Mouse (Mus musculus): ENCODE data around the gene Crybb1. TPM values are rescaled to one million over a fixed set of nuclear protein-coding genes. Genes with fewer than 3 reads are reported as not detected.

The Crybb1 gene
- total RNA-seq, 2 experiments from 2014 or later, result 2.5 to 2.9 TPM

DNA sequence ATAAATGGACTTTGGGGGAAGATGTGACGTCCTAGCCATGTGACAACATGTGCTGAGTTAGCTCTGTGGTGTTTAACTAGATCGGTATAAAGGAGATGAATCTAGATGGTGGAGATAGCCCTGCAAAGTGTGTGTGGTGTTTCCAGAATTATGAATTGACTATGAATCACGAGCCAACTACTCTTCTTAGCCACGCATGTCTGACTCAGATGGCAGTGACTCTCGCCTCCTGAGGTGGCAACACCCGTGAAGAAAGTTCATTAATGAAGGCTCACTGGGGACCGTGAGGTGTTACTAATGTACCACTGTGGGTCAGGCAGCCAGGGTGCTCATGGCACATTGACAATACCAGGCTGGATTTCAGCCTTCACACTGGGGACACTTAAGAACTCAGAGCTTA is 8.5 kb downstream of the Crybb1 start:
- intact Hi-C loops (cut with DNase I), result no loop called here
- DNase-seq (ENCODE audit: low spot score), result no peak

DNA sequence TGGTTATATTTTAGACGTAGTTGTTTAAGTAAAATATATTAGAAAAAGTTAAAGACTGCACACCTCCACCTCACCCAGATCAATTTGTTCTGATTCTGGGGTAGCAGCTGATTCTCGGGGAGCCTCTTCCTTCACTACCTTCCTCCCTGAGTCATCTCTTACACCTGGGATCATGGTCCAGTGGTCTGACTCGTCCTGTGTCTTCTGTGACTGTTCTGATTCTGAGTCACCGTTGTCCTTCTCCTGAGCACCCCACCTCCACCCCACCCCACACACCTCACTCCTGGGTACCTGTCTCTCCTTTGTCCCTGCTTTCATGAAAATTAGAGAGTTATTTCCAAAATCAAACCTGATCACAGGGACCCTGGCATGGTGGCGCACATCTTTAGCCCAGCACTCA is 9.5 kb downstream of the Crybb1 start:
- DNase-seq (ENCODE audit: low spot score), result no peak
- intact Hi-C loops (cut with DNase I), result no loop called here

DNA sequence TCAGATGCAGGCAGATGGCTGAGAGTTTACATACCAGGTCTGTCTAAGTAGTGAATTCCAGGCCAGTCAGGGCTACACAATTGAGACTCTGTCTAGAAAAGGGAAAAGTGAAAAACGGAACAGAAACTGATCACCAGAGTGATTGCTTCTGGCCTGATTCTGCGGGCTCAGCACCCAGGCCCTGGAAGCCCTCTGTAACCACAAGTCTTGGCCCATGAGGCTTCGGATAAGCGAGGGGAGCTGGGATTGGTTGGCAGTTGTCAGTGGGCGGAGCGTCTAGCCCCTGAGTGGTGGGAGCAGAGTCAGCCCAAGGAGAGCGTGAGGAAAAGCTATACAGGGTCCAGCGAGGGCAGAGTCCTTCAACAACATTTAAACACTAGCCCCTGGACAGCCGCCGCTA is 9.9 kb downstream of the Crybb1 start:
- DNase-seq (ENCODE audit: low spot score), result no peak
- intact Hi-C loops (cut with DNase I), result no loop called here

DNA sequence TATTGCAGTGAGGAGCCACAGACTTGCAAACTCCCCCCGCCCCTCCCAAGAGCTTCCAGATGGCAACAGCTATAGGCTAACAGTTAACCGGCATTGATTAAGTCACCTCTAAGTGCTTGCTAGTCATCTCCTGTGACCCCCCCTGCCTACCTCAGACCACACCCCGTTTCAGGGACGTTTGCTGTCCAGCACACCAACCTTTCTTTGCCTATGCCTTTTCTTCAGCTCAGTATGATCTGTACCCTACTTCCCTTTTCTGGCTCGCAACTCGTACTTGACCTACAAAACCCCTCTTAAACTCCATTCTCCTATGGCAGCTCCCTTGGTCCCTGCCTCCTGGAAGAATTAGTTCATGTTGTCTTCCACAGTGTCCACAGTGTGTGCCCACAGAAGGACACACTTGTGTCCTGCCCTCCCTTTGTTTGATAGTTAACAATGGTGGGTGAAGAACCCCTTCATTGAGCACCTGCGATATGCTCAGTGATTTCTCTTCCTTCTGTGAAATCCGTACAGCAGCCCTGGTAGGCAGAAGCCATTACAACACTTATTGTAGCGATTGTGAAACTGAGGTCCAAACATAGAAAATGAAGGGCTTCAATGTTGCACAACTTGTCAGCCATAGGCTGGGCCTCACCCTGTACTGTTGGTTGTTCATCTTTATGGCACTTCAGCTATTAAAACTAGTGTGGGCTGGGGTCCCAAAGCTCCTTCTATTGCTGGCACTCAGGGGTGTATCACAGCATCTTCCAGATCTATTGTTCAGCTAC is 10.6 kb downstream of the Crybb1 start:
- intact Hi-C loops (cut with DNase I), result no loop called here
- no peak for DNase-seq (ENCODE audit: low spot score)

DNA sequence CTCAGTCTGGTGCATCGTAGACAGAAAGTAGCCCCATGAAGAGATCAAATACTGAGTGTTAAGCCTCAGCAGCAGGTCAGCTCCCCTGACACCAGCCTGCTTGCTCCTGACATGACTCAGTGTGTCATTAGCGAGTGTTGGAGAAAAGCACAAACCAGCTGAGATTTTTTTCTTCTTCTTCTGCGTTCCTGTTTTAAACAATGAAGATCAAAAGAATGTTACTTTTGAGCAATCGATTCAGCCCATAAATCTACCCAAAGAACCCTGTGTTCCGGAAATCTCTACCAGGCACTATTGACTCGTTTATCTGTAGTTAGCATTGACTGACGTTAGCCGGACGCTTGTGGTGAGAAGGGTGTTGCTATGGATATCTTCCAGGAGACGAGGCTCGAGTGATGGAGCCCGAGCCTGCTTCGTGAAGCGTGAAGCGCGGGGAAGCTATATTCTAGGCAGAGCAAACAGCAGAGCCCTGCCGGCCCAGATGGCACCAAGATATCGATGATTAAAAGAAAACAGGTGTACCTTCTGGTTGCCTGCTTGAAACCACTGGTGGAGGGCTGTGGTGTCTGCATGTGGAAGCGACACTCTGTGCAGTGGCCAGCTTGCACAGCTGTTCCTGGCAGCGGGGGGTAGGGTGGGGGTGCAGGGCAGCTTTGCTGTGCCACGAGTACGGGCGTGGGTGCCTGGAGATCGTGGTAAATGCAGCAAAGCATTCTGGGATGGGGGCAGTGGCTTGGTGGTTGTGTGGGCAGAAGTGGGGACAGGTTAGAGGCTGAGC is 15.3 kb downstream of the Crybb1 start:
- intact Hi-C loops (cut with DNase I), result no loop called here
- no peak for DNase-seq (ENCODE audit: low spot score)

DNA sequence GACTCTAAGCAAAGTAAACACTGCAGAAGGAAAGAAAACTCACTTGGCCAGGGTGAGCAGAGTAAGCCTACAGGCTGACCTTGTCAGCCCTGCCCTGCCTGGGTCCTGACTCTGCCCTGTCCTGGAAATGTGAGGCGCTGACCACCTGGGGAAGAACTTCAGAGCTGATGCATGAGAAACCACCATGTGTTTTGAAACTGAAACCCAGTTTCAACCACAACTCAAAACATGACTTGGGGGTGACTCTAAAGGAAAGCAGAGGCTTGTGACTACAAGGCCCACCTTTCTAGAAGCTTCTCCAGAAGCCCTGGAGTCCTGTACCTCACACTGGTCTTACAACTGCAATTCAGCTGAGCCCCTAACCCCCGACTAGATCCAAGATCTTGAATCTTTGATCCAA is 17.3 kb downstream of the Crybb1 start:
- no peak for DNase-seq (ENCODE audit: low spot score)
- intact Hi-C loops (cut with DNase I), result no loop called here

DNA sequence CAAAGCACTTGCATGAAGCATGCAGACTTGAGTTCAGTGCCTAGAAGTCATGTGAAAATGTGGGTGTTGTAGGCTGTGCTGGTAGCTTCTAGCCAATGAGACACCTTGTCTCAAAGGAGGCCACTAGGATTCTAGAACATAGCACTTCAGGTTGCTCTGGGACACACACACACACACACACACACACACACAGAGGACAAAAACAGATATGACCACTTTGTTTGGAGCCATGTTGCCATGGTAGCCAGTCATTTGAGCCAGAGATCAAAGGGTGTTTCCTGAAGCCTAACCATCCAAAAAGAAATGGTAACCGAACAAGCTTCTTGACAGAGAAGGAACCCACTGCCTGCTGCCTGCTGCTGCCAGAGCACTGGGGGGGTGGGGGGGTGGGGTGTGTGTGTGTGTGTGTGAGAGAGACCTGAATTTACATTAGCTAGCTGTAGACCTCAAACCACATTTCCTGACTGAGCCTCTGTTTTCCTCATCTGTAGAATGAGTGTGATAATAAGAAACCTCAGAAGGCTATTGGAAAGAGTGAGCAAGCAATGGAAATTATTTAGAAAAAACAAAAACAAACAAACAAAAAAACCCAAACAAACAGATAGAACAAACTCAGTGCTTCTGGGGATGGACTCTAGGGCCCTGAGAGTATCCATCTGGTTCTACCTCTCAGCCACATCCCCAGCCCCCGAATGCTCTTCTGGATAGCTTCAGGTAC is 18.3 kb downstream of the Crybb1 start:
- intact Hi-C loops (cut with DNase I), result no loop called here
- no peak for DNase-seq (ENCODE audit: low spot score)

DNA sequence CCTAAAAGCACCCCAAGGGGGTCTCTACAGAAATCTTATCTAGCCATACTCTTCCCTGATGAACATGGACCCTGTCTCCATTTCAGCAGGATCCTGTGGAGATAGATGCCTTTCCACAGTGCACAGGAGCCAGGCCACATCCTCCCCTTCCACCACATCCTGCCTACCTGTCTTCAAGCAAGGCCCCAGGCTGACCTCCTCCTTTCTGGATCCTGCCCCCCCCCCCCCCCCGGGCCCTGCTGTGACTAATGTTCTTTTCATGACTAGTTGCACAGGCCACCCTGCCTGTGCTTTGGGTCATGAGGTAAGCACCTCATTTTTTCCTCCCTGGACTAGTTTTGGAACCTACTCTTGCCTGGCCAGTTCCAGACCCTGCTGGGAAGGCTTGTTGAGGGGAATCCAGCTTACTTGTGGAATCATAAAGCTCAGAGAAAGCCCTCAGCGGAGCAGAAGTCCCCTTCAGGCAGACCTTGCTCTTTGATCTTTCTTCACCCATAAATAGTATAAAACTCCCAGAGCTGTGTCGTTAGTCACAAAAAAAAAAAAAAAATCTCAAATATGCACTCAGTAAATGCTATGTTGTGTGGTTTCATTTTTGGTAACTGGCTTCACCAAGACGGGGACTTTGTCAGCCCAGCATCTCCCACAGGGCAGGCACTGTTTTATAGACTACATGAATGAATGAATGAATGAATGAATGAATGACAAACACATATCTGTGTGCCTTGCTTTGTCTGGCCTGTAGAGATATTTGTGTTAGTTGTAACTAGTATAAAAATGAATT is 19.6 kb downstream of the Crybb1 start:
- intact Hi-C loops (cut with DNase I), result loop anchor here (1.0 kb wide), 1 partner anchor 35 kb away; no protein-coding TSS in a partner anchor
- no peak for DNase-seq (ENCODE audit: low spot score)

DNA sequence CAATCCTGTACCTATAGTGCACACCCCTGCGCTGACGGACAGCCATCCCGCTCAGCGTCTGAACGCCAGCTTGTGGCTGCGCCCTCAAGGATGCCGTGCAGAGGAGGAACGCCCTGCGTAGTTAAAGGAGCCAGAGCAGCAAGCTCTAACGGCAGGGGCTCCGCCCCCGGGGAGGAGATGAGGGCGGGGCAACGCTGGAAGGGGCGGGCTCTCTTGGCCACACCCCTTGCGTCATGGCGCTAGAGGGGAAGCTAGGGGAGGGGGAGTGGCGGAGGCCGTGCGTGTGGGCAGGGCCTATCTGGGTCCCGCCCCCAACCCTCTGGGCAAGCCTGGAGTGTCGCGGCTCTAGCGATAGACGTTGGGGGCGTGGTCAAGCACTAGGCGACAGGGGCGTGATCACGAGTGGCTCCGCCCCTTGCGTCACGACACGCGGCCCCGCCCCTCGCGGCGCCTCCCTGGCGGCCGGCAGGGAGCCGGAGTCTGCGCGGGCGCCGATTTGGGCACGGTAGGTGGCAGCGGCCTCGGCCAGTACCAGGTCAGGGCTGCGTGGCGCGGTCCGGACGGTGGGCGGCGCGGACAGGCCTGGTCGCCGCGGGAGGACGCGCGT is 20.8 kb downstream of the Crybb1 start, which contains the start of gene Tpst2:
Tpst2 (plus strand) TSS at position 425 of the 607 bp plus-strand sequence.
- DNase-seq (ENCODE audit: low spot score), result peak; percentile 100
- intact Hi-C loops (cut with DNase I), result loop anchor here (2.0 kb wide), 1 partner anchor 48 kb away; no protein-coding TSS in a partner anchor

DNA sequence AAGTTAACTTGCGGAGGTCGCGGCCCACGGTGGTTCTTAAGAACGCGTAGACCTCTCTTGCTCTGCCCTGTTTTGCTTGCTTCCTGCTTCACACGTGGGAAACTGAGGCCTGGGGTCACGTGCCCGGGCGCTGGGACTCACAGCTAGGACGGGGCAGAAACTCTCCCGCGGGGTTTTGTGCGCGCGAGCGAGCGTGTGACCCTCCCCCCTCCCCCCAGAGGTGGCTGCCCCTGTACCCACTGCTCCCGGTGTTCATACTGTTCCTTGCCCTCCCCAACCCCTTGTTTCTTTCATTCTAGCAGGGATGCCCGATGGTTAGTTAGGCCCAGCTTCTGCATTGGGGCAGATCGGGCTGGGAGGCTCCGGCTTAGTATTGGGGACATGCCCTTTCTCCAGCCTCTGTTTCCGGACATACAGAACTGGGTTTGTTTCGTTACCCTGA is 21.3 kb downstream of the Crybb1 start:
- DNase-seq (ENCODE audit: low spot score), result no peak
- intact Hi-C loops (cut with DNase I), result loop anchor here (2.0 kb wide), 1 partner anchor 48 kb away; no protein-coding TSS in a partner anchor

DNA sequence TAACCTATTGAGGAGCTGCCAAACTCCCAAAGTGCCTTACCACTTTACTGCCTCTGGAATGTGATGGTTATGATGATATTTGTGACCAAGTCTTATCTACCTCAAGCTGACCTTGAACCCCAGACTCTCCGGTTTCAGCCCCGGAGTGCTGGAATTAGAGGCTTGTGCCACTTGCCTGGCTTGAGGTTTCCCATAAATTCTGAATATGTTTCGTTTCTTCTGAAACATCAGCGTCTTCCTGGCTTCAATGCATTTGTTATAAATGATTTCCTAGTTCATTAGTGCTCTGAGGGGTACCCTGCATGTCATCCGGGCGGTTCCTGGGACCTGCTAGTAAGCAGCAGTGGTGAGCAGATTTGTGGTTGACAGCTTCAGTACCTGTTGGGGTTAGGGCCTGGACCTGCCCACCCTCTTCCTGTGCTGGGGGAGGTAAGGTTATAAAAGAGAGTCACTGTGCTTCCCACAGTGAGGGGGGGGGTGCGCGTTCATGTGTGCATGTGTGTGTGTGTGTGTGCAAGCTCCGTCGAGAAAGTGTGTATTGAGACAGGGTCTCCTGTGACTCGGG is 22.4 kb downstream of the Crybb1 start:
- no peak for DNase-seq (ENCODE audit: low spot score)

DNA sequence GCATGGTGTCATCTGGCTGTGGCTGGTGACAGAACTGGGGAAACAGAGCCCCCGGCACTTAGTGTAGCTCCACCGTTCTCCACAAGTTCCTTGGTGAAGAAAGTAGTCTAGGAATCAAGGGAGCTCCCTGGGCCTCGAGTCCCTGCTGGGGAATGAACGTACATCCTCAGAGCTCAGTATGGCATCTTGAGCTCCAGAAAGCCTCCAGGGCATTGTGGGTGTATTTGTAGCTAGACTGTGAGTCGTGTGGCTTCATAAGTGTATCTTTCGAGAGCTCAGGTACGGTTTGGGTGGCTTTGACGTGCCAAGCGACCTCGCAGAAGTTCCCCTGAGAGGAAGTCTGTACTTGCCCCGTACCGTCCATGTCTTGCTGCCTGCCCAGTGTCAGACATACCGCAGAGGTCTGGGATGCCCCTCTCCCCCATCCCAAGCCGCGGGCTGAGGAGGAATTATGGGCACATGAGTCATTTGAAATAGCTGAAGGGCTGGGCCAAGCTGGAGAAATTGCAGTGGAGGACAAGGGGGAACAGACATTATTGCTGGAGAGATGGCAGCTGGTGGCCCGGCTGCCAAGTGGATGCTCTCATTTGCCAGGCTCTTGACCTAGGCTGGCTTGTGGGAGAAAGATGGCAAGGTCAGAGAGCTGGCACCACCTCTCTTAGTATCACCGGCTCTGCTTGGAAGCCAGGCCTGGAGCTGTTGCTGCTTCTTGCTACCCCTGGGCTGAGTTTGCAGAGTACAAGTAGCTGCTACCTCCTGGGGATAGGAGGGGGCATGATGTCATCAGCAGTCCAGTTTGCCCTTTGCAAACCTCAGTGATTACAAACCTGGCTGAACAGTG is 23.8 kb downstream of the Crybb1 start:
- DNase-seq (ENCODE audit: low spot score), result no peak
- intact Hi-C loops (cut with DNase I), result no loop called here

More for the DNA sequence above, 22.4 kb downstream of the Crybb1 start:
- intact Hi-C loops (cut with DNase I), result loop anchor here (2.0 kb wide), 1 partner anchor 47 kb away; no protein-coding TSS in a partner anchor

DNA sequence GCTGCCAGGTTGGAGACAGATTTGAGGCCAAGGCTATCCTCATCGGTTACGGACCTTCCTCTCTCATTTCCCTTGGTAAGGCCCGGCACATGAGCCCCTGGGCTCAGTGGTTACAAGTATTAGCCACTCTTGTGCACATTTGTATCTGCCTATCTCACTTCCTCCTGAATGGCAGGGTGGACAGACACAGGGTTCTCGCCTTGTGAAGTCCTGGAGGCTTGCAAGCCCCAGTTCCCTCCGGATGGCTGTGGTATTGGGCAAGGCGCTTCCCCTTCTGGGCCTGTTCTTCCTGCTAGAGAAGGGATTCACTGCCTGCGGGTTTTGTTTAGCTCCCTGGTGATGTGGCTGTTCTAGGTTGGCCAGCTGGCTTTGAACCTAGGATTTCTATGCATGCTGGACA is 24.5 kb downstream of the Crybb1 start:
- intact Hi-C loops (cut with DNase I), result no loop called here
- no peak for DNase-seq (ENCODE audit: low spot score)

DNA sequence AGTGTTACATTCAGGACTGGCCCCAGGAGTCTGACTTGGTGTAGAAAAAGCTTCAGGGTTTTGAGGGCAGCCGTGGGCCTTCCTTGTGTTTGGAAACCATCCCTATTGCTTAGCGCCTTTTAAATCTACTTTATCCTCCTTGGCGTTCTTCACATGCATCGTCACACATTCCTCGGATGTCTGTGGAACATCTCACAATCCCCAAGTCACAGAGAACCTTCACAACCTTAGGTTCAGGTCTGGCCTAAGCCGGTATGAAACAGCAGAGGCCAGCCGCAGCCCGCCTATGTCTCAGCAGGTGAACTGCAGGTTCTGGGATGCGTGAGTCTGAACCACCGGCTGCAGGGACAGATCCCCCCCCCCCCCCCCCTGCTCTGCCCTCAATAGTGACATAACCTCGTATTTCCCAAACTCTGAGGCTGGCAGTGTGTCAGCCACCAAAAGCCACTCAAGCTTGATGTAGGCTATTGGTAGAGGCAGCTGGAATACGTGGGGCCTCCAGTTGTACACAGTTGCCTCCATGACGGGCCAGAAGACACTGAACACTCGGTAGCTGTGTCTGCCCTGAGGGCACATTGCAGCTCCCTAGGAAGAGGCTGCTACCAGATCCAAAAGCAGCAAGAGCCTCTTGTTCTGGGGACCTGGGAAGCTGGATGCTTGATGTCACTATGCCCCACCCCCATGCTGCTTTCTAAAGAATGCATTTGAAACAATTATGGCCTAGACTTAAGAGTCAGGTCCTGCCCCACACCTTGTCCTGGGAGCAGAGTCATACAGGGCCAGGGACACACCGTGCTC is 25.4 kb downstream of the Crybb1 start:
- DNase-seq (ENCODE audit: low spot score), result no peak
- intact Hi-C loops (cut with DNase I), result no loop called here

DNA sequence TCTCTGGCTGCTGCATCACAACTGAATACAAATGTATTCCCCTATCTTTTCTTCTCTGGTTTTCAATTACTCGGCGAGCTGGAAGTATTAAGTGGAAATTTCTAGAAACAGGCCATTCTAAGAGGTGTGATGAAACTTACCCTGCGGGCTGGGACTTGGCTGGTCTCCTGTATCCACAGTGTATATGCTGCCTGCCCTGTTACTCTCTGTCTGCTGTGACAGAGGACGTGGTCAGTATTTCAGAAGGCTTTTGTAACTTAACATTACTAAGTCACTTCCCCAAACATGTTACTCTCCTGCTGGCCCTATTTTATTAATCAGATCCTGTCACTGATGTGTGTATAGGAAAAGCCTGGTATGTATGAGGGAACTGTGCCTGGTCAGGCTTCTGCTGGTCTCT is 26.1 kb downstream of the Crybb1 start:
- intact Hi-C loops (cut with DNase I), result no loop called here
- no peak for DNase-seq (ENCODE audit: low spot score)

DNA sequence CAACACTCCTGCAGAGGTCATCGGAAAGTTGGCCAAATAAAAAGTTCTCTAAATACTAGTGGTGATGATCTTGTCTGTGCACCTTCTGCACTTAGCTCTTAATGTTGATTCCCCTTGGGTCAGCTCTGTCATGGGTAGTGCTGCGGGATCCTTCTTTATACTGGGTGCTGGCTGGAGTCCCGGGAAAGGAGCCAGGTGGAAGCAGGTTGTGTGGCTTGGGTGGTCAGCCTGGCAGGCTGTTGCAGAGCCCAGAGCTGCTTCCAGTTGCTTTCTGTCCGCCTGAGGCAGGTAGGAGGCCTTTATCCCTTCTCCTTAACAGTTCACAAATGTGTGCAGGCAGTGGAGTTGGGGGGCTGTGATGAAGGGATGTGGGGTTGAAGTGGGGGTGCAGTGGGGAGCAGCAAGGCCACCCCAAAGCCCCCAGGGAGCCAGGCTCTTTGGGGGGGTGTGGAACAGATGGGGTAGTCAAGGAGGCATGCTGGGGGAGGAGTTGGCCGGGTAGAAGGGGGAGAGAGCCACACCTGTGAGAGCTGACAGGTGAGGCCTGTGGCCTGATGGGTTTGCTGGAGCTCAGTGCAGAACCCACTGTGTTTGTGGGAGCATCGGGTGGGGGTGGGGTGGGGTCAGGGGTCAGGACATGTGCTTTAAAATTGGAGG is 26.6 kb downstream of the Crybb1 start:
- intact Hi-C loops (cut with DNase I), result no loop called here
- no peak for DNase-seq (ENCODE audit: low spot score)
